Mouse (Mus musculus) ES-Bruce4 (cell line): ENCODE data around the gene Atp5g2. TPM values are rescaled to one million over a fixed set of nuclear protein-coding genes. Genes with fewer than 3 reads are reported as not detected.
A peak's percentile ranks its signal among the peaks of the same experiment; 100 is the strongest.
"Not testable (repeated sequence)": the region's sequence is repeated elsewhere in the genome, so short reads cannot be mapped to it uniquely, and the experiment has no call there.

Source experiments
- H3K27ac ChIP-seq: 2 replicates; pipeline ENCODE4 v1.5.1; 2012; ENCODE audit warnings: low read length, inconsistent platforms; ENCODE audit not compliant: insufficient read depth
- H3K27me3 ChIP-seq: 2 replicates; pipeline ENCODE4 v1.6.1; 2012; ENCODE audit warnings: mild to moderate bottlenecking, low read length, inconsistent platforms; ENCODE audit not compliant: control insufficient read depth, poor library complexity, insufficient read depth, severe bottlenecking
- H3K36me3 ChIP-seq: 2 replicates; pipeline ENCODE4 v1.6.1; 2012; ENCODE audit warnings: inconsistent platforms, mild to moderate bottlenecking, low read length, moderate library complexity; ENCODE audit not compliant: control insufficient read depth, poor library complexity, insufficient read depth, severe bottlenecking
- H3K4me1 ChIP-seq: one replicate; pipeline ENCODE4 v1.8.1; 2011; ENCODE audit warnings: low read length; ENCODE audit not compliant: control insufficient read depth, insufficient read depth
- H3K4me3 ChIP-seq: 2 replicates; pipeline ENCODE4 v1.5.1; 2011; ENCODE audit warnings: low read depth, mild to moderate bottlenecking, low read length
- H3K9ac ChIP-seq: 2 replicates; pipeline ENCODE4 v1.6.1; 2012; ENCODE audit warnings: low read depth, mild to moderate bottlenecking, inconsistent platforms; ENCODE audit not compliant: poor library complexity, severe bottlenecking
- H3K9me3 ChIP-seq: replicated peaks from 2 replicates; pipeline ENCODE4 v1.6.1; 2012; ENCODE audit warnings: mild to moderate bottlenecking, low read length, inconsistent platforms; ENCODE audit not compliant: control insufficient read depth, poor library complexity, insufficient read depth, severe bottlenecking
- CTCF ChIP-seq: IDR thresholded peaks from one replicate; pipeline ENCODE4 v1.8.1; 2011; ENCODE audit warnings: low read depth, low read length
- EP300 ChIP-seq: IDR thresholded peaks from 2 replicates; pipeline ENCODE4 v1.6.1; 2011; ENCODE audit warnings: low read depth, low read length; ENCODE audit not compliant: insufficient read depth
- POLR2A ChIP-seq: IDR thresholded peaks from one replicate; pipeline ENCODE4 v1.8.1; 2011; ENCODE audit warnings: low read length; ENCODE audit not compliant: insufficient read depth
- polyA plus RNA-seq: library from polyadenylated mRNA; stranded (reverse); fragments of >200 nt; gene quantifications from 2 replicates; pipeline ENCODE4 v1.2.4, GENCODE M21; 2011; ENCODE audit warnings: low read depth; ENCODE audit not compliant: missing spikeins, insufficient read depth, insufficient read length

Gene Atp5g2
- polyA plus RNA-seq, 1 experiment, result 203 TPM

- Histone ChIP-seq H3K36me3 (peaks cover 18% of the 10 kb centered on the region), H3K4me3 (peak overlapping the region; percentile 83), H3K4me1 (peaks cover 2% of the 10 kb centered on the region), H3K9ac (peak overlapping the region; percentile 97), H3K9me3 (no peaks in the 10 kb centered on the region), H3K27me3 (no peaks in the 10 kb centered on the region), H3K27ac (peak overlapping the region; percentile 88)
- peak; percentile 41 for TF ChIP-seq POLR2A
- TF ChIP-seq CTCF, result no peak
- TF ChIP-seq EP300, result 0 out of 2 replicates have a peak, but pooled peaks have one; percentile 37
These were observed 384 bp downstream of the Atp5g2 start for GRCm38 (mm10) chr15:102671721-102672214.

GRCm38 (mm10) chr15:102670767-102671575 is 1.2 kb downstream of the Atp5g2 start:
- H3K4me3 ChIP-seq, result peak overlapping the region; percentile 83
- no peaks in the 10 kb centered on the region for H3K9me3 ChIP-seq
- H3K27me3 ChIP-seq, result no peaks in the 10 kb centered on the region
- H3K4me1 ChIP-seq, result peaks cover 2% of the 10 kb centered on the region
- H3K36me3 ChIP-seq, result peaks cover 22% of the 10 kb centered on the region
- peak overlapping the region; percentile 80 for H3K27ac ChIP-seq
- peak; percentile 74 for TF ChIP-seq EP300
- TF ChIP-seq POLR2A, result peak; percentile 68
- peak; percentile 100 for TF ChIP-seq CTCF
- H3K9ac ChIP-seq, result peak overlapping the region; percentile 97

- Histone ChIP-seq H3K36me3 (peaks cover 24% of the 10 kb centered on the region), H3K27ac (peak overlapping the region; percentile 42; the same call in 1 of the 2 replicates), H3K4me1 (peaks cover 2% of the 10 kb centered on the region), H3K9ac (peak overlapping the region; percentile 80), H3K27me3 (no peaks in the 10 kb centered on the region), H3K4me3 (peak overlapping the region; percentile 70), H3K9me3 (no peaks in the 10 kb centered on the region)
- TF ChIP-seq EP300, result no peak
- no peak for TF ChIP-seq POLR2A
These were observed 1.9 kb downstream of the Atp5g2 start for GRCm38 (mm10) chr15:102670281-102670680.

DNA sequence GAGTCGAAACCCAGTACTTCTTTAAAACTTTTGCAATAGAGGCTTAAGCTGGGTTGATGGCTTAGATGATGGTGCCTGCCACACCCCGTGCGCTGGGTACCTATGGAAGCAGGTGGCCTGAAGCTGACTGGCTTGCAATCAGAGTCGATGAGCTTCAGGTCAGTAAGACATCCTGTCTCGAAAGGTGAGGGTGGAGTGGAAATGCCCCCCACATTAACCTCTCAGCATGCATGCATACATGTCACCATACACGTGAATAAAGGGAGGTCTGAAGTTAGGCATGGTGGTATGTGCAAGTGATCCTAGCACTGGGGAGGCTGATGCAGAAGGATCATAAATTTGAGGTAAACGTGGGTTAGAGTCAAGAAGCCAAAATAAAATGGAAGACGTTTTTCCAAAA is 2.6 kb downstream of the Atp5g2 start:
- Histone ChIP-seq H3K9me3 (no peaks in the 10 kb centered on the region), H3K9ac (peak overlapping the region; percentile 80), H3K27me3 (no peaks in the 10 kb centered on the region), H3K4me1 (peaks cover 2% of the 10 kb centered on the region), H3K4me3 (peak overlapping the region; percentile 67), H3K36me3 (peaks cover 31% of the 10 kb centered on the region), H3K27ac (peak overlapping the region; percentile 17; the same call in 1 of the 2 replicates)
- TF ChIP-seq EP300, result no peak
- no peak for TF ChIP-seq POLR2A
- TF ChIP-seq CTCF, result no peak

DNA sequence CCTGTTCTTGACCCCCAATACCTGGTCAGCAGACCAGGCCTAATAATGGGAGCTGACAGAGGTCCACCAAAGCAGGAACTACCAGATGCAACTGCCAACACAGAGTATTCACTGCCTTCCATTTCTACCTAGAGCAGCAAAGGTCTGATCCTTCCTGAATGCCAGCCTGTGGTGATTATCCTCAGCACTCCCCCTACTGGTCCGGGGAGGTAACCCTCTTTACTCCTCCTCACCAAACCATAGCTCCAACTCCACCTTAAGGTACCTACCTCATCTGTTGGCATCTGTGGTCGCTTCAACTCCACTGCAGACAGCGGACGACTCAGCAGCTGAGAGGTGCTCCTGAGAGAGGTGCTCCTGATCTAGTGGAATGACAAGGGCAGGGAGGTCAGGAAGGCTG is 6.7 kb downstream of the Atp5g2 start:
- Histone ChIP-seq H3K9me3 (no peaks in the 10 kb centered on the region), H3K9ac (no peak overlapping the region), H3K4me1 (peaks cover 2% of the 10 kb centered on the region), H3K27ac (no peak overlapping the region), H3K4me3 (no peak overlapping the region), H3K27me3 (no peaks in the 10 kb centered on the region), H3K36me3 (peaks cover 67% of the 10 kb centered on the region)
- peak; percentile 57 for TF ChIP-seq CTCF
- no peak for TF ChIP-seq POLR2A
- no peak for TF ChIP-seq EP300

- Histone ChIP-seq H3K4me3 (no peak overlapping the region), H3K36me3 (peaks cover 65% of the 10 kb centered on the region), H3K9ac (no peak overlapping the region), H3K9me3 (no peaks in the 10 kb centered on the region), H3K27me3 (no peaks in the 10 kb centered on the region), H3K4me1 (no peaks in the 10 kb centered on the region), H3K27ac (no peak overlapping the region)
- TF ChIP-seq POLR2A, result no peak
- no peak for TF ChIP-seq EP300
- no peak for TF ChIP-seq CTCF
These were observed 8.3 kb downstream of the Atp5g2 start for GRCm38 (mm10) chr15:102663825-102664224.

DNA sequence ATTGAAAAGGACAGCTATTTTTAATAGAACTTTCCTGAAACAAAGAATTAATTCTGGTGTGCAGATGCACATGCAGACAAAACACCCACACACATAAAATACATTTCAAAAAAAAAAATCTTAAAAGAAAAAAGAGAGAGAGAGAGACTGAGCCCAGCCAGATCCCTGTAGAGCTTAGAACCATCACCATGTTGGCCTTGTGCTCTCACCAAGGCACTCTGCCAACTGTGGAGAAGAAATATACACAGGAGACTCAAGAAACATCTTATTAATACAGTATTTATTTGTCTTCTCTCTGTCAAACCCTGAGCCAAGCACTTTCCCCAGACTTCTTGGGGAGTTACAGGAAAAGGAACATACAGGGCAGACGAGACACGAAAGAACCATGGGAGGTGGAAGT is 9.6 kb downstream of the Atp5g2 start:
- H3K27me3 ChIP-seq, H3K27ac ChIP-seq, H3K4me3 ChIP-seq, H3K9me3 ChIP-seq, H3K9ac ChIP-seq, H3K4me1 ChIP-seq: not testable (repeated sequence)
- H3K36me3 ChIP-seq, result peaks cover 57% of the 10 kb centered on the region
